Mouse (Mus musculus) T-helper 2 cell (primary cell): ENCODE data around the gene Rpl23.

Experiments
- in situ Hi-C: fragments of 300-600 bp; cut with MboI, MseI; formaldehyde crosslinking; loops from one replicate; pipeline ENCODE4 v1.15.1; 2025; ENCODE audit warnings: high pct_unique_total_duplicates

Gene Rpl23

GRCm38 (mm10) chr11:97766154-97766881, 15.9 kb downstream of the Rpl23 start, which contains the start of gene Cwc25:
Gene Cwc25 (minus strand): TSS chr11:97766556.
- in situ Hi-C loops: no loop called here

- in situ Hi-C loops: no loop called here
Observed at GRCm38 (mm10) chr11:97761638-97762037, 20.6 kb downstream of the Rpl23 start.

- in situ Hi-C loops: no loop called here
Observed at GRCm38 (mm10) chr11:97758942-97759341, 23.3 kb downstream of the Rpl23 start.

GRCm38 (mm10) chr11:97758125-97758524, 24.1 kb downstream of the Rpl23 start:
- in situ Hi-C loops: no loop called here

GRCm38 (mm10) chr11:97753277-97753676, 29.0 kb downstream of the Rpl23 start:
- in situ Hi-C loops: no loop called here

GRCm38 (mm10) chr11:97748496-97748895, 33.7 kb downstream of the Rpl23 start:
- in situ Hi-C loops: no loop called here

GRCm38 (mm10) chr11:97747773-97748172, 34.5 kb downstream of the Rpl23 start:
- in situ Hi-C loops: no loop called here

GRCm38 (mm10) chr11:97745331-97745721, 36.9 kb downstream of the Rpl23 start:
- in situ Hi-C loops: no loop called here

- in situ Hi-C loops: no loop called here
Observed at GRCm38 (mm10) chr11:97744718-97745330, 37.4 kb downstream of the Rpl23 start.

- in situ Hi-C loops: no loop called here
Observed at GRCm38 (mm10) chr11:97744063-97744717, 38.0 kb downstream of the Rpl23 start, which contains the start of gene Pip4k2b. Gene Pip4k2b (minus strand): TSS chr11:97744704.

GRCm38 (mm10) chr11:97743423-97743822, 38.8 kb downstream of the Rpl23 start:
- in situ Hi-C loops: no loop called here

GRCm38 (mm10) chr11:97742591-97742990, 39.6 kb downstream of the Rpl23 start:
- in situ Hi-C loops: no loop called here

- in situ Hi-C loops: no loop called here
Observed at GRCm38 (mm10) chr11:97742157-97742556, 40.1 kb downstream of the Rpl23 start.

GRCm38 (mm10) chr11:97740190-97740589, 42.0 kb downstream of the Rpl23 start:
- in situ Hi-C loops: no loop called here

GRCm38 (mm10) chr11:97739155-97739554, 43.1 kb downstream of the Rpl23 start:
- in situ Hi-C loops: loop anchor here (5.0 kb wide), 1 partner anchor 37 kb away; the partner anchor contains the start of genes Pcgf2 and Psmb3

GRCm38 (mm10) chr11:97738703-97739102, 43.5 kb downstream of the Rpl23 start:
- in situ Hi-C loops: loop anchor here (5.0 kb wide), 1 partner anchor 36 kb away; the partner anchor contains the start of genes Pcgf2 and Psmb3

- in situ Hi-C loops: loop anchor here (5.0 kb wide), 1 partner anchor 35 kb away; the partner anchor contains the start of genes Pcgf2 and Psmb3
Observed at GRCm38 (mm10) chr11:97737600-97737999, 44.6 kb downstream of the Rpl23 start.

GRCm38 (mm10) chr11:97736645-97737044, 45.6 kb downstream of the Rpl23 start:
- in situ Hi-C loops: loop anchor here (5.0 kb wide), 1 partner anchor 34 kb away; the partner anchor contains the start of genes Pcgf2 and Psmb3

GRCm38 (mm10) chr11:97734810-97735209, 47.4 kb downstream of the Rpl23 start:
- in situ Hi-C loops: loop anchor here (5.0 kb wide), 1 partner anchor 33 kb away; the partner anchor contains the start of genes Pcgf2 and Psmb3

- in situ Hi-C loops: no loop called here
Observed at GRCm38 (mm10) chr11:97733689-97734088, 48.5 kb downstream of the Rpl23 start.

GRCm38 (mm10) chr11:97728730-97729129, 53.5 kb downstream of the Rpl23 start:
- in situ Hi-C loops: no loop called here

GRCm38 (mm10) chr11:97728311-97728710, 53.9 kb downstream of the Rpl23 start:
- in situ Hi-C loops: no loop called here
